Mouse (Mus musculus): ENCODE results near the gene Adh1. TPM values are rescaled to one million over a fixed set of nuclear protein-coding genes. Genes with fewer than 3 reads are reported as not detected.

Gene Adh1
- polyA plus RNA-seq, 1 experiment from 2014 or later, result 1.4 TPM

DNA sequence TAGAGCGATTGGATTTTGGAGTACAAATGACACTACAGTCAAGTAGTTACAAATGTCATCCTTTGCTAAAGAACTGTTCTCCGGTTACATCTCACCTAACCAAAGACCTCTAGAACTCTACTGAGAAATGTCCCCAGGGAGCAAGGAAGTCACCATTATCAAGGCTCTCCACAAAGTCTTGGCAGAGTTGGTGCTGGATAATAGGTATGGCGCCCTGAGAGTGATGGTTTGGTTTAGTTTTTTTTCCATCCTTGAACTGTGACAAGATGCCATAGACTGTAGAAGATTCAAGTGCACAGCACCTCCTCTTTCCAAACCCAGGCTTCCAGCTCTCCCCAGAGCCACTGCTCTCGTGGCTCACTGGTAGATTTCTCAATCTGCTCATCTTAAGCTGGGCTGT, 26.9 kb downstream of the Adh1 start:
- no peak for ATAC-seq (ENCODE audit: insufficient number of reproducible peaks, low FRiP score)
- Histone ChIP-seq H3K9me3 (replicated peaks) (peaks cover 4% of the 10 kb centered on the region; the same call in 1 of the 2 replicates), H3K36me3 (no peaks in the 10 kb centered on the region), H3K9ac (no peak overlapping the region), H3K27me3 (replicated peaks) (no peaks in the 10 kb centered on the region), H3K4me3 (no peak overlapping the region), H3K4me2 (no peak overlapping the region), H3K4me1 (replicated peaks) (no peaks in the 10 kb centered on the region), H3K27ac (ENCODE audit: poor library complexity, severe bottlenecking) (no peak overlapping the region)
- 73% methylated on average over 4 of the region's 4 CpGs for WGBS

DNA sequence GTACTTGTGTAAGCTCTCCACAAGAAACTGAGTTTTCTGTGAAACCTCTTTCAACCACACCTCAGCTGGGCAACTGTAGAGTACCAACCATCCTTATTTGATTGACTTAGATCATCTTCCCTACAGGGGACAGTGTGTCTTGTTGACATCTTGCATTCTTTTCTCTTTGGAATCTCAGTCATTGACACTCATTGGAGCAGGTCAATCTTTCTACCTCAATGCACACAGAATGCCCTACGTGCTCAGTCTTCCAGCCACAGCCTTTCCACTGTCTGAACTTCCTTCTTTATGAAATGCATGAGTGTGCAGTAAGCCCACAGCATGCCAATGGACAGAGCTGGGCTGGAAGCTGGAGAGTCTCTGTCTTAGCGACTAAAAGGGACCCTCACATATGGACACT, 29.9 kb downstream of the Adh1 start:
- Histone ChIP-seq H3K4me3 (no peak overlapping the region), H3K9ac (no peak overlapping the region), H3K27ac (ENCODE audit: poor library complexity, severe bottlenecking) (no peak overlapping the region), H3K4me1 (replicated peaks) (no peaks in the 10 kb centered on the region), H3K4me2 (no peak overlapping the region), H3K27me3 (replicated peaks) (no peaks in the 10 kb centered on the region), H3K9me3 (replicated peaks) (peaks cover 4% of the 10 kb centered on the region; the same call in 1 of the 2 replicates), H3K36me3 (no peaks in the 10 kb centered on the region)
- no peak for ATAC-seq (ENCODE audit: insufficient number of reproducible peaks, low FRiP score)
- 73% methylated on average over 2 of the region's 2 CpGs for WGBS

DNA sequence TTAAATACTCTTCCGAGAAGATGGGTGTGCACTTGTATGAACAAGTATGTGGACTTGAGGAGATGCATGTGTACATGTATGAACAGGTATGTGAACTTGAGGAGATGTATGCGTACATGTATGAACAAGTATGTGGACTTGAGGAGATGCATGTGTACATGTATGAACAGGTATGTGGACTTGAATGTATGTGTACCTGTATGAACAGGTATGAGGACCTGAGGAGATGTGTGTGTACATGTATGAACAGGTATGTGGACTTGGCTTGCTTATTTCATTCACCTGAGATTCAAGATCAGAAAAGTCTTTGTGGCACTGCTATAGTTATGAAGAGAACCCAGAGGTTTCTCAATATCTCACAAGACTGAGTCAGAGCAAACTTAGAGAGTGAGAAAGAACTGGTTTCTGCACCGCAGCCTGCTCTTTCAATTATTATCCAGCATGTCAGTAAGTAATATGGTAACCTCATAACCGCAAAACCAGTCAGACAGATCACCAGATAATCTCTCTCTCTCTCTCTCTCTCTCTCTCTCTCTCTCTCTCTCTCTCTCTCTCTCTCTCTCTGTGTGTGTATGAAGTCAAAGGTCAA, 30.8 kb downstream of the Adh1 start:
- ATAC-seq (ENCODE audit: insufficient number of reproducible peaks, low FRiP score), result no peak
- no peak overlapping the region for H3K4me2 ChIP-seq
- 80% methylated on average over 4 of the region's 4 CpGs for WGBS
- no peak overlapping the region for H3K4me3 ChIP-seq
- H3K27me3 ChIP-seq (replicated peaks), result no peaks in the 10 kb centered on the region
- H3K27ac ChIP-seq (ENCODE audit: poor library complexity, severe bottlenecking), result no peak overlapping the region
- H3K36me3 ChIP-seq, result no peaks in the 10 kb centered on the region
- H3K4me1 ChIP-seq (replicated peaks), result no peaks in the 10 kb centered on the region
- peaks cover 1% of the 10 kb centered on the region; the same call in 1 of the 2 replicates for H3K9me3 ChIP-seq (replicated peaks)
- no peak overlapping the region for H3K9ac ChIP-seq

DNA sequence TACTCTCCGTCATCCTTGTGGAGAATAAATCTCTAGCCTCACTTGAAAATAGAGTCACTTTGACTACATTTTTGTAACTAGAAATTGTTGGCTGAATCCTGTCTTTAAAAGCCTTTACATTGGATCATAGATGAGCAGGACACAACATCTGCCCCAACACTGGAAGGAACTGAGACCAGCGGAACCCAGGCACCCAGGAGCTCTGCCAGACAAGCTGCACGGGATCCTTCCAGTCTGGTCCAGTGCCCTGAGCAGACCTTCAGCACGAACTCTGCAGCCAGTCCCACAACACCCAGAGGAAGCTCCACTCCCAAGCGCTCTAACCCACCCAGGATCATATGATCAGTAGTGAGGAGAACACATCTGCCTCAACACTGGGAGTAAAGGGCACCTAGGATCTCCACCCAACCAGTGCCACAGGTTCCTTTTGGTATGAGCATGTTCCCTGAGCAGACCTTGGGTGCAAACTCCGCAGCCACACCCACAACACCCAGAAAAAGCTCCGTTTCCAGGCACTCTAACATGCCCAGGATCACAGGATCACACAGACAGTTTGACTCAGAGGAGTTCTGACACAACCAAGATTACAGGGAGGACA, 32.6 kb downstream of the Adh1 start:
- no peak for ATAC-seq (ENCODE audit: insufficient number of reproducible peaks, low FRiP score)
- WGBS, result 81% methylated on average over 7 of the region's 7 CpGs
- no peak overlapping the region for H3K4me2 ChIP-seq
- H3K9ac ChIP-seq, result no peak overlapping the region
- H3K27ac ChIP-seq (ENCODE audit: poor library complexity, severe bottlenecking), result no peak overlapping the region
- peaks cover 8% of the 10 kb centered on the region for H3K9me3 ChIP-seq (replicated peaks)
- H3K36me3 ChIP-seq, result no peaks in the 10 kb centered on the region
- no peaks in the 10 kb centered on the region for H3K4me1 ChIP-seq (replicated peaks)
- H3K4me3 ChIP-seq, result no peak overlapping the region
- H3K27me3 ChIP-seq (replicated peaks), result no peaks in the 10 kb centered on the region

DNA sequence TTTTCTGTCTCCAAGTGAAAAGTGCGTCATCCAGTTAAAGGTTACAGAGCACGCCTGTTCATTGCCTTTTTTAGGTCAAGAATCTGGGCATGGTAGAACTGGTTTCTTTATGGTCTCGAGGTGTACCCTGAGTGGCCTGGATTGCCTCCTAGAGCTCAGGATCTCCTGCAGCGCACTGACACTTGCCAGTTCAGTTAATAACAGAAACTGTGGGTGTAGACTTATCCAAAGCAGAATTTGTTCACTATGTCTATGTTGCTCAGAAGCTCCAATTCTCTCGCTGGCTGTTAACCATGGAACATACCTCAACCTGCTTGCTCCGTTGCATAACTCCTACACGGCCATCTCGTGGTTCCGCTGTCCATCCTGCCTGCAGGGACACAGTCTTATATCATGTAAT, 39.3 kb downstream of the Adh1 start:
- H3K4me1 ChIP-seq (replicated peaks), result peaks cover 21% of the 10 kb centered on the region
- no peak for ATAC-seq (ENCODE audit: insufficient number of reproducible peaks, low FRiP score)
- H3K4me3 ChIP-seq, result no peak overlapping the region
- peaks cover 14% of the 10 kb centered on the region for H3K9me3 ChIP-seq (replicated peaks)
- no peaks in the 10 kb centered on the region for H3K27me3 ChIP-seq (replicated peaks)
- 85% methylated on average over 9 of the region's 9 CpGs for WGBS
- H3K9ac ChIP-seq, result no peak overlapping the region
- H3K36me3 ChIP-seq, result no peaks in the 10 kb centered on the region
- no peak overlapping the region for H3K27ac ChIP-seq (ENCODE audit: poor library complexity, severe bottlenecking)
- no peak overlapping the region for H3K4me2 ChIP-seq

DNA sequence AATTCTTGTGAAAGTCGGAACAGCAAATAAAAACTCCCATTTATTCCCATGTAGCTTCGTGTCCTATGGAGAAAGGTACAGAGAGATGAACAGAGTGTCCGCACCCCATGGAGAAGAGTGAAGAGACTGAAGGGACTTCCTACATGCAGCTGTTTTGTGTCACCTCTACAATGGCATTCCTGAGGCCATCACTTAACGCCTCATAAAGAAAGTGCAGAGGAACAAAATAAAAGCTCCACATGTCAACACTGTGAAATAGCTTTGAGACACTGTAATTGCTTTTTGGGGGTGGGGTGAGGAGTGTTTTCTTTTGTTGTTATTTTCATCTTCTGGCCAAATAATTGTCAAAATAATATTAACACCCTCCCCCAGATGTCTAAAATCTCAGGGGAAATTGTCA, 41.9 kb downstream of the Adh1 start:
- 47% methylated on average over 4 of the region's 4 CpGs for WGBS
- H3K4me2 ChIP-seq, result no peak overlapping the region
- H3K27me3 ChIP-seq (replicated peaks), result no peaks in the 10 kb centered on the region
- H3K9ac ChIP-seq, result no peak overlapping the region
- H3K4me1 ChIP-seq (replicated peaks), result peaks cover 21% of the 10 kb centered on the region
- no peak overlapping the region for H3K4me3 ChIP-seq
- no peaks in the 10 kb centered on the region for H3K36me3 ChIP-seq
- no peak overlapping the region for H3K27ac ChIP-seq (ENCODE audit: poor library complexity, severe bottlenecking)
- ATAC-seq (ENCODE audit: insufficient number of reproducible peaks, low FRiP score), result no peak
- H3K9me3 ChIP-seq (replicated peaks), result peaks cover 13% of the 10 kb centered on the region

DNA sequence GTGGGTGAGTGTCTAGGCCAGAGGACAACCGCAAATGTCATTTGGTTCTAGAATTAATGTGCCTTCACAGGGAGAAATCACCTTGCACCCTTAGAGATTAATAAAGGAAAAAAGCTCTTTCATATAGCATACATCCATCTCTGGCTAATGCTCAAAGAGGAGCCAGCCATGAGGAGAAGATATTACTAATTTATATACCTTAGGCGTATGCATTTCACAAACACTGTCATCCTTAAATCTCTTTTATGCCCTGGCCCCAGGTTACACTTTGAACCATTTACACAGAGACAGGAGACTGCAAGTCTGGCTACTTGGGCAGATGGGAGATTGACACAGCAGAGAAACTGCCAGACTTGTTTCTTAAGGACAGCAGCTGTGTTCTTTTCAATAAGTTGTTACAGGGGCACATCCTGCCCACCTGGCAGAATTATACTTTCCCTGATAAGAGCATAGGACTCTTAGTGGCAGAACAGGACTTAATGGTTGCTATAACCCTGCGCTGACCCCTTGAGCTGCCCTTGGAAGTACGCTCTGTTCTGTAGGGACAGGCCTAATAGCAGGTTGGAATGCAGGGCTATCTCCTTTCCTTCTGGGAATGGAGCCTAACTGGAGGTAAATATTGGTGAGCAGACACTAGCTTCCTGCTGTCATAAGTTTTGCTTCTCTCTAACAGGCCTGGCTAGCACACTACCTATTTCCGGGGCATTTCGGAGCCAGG, 43.1 kb downstream of the Adh1 start:
- 0 out of 2 replicates have a peak, but pooled peaks have one; percentile 48 for ATAC-seq (ENCODE audit: insufficient number of reproducible peaks, low FRiP score)
- H3K9ac ChIP-seq, result no peak overlapping the region
- H3K4me3 ChIP-seq, result no peak overlapping the region
- 0 out of 2 replicates have a peak overlapping the region, but pooled peaks have one; percentile 9 for H3K27ac ChIP-seq (ENCODE audit: poor library complexity, severe bottlenecking)
- no peak overlapping the region for H3K4me2 ChIP-seq
- H3K4me1 ChIP-seq (replicated peaks), result peaks cover 21% of the 10 kb centered on the region
- H3K36me3 ChIP-seq, result no peaks in the 10 kb centered on the region
- H3K27me3 ChIP-seq (replicated peaks), result no peaks in the 10 kb centered on the region
- H3K9me3 ChIP-seq (replicated peaks), result peaks cover 2% of the 10 kb centered on the region; the same call in 1 of the 2 replicates
- 64% methylated on average over 6 of the region's 6 CpGs for WGBS

DNA sequence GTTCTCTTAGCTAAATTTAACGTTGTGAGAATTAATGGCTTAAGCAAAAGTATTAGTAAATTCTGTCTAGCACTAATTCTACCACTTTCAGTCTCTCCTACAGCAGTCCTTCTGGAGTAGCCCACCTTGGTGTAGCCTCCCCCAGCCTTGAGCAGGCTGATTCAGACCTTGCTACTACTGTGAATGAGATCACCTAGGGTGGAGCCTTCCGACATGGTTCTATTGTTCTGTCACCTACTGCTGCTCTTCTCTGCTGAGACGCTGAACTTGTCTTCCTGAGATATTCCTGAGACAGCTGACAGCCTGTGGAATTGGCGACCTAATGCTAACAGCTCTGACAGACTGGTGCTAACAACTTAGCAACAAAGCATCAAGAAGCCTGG, 43.7 kb downstream of the Adh1 start:
- Histone ChIP-seq H3K36me3 (no peaks in the 10 kb centered on the region), H3K4me3 (no peak overlapping the region), H3K4me2 (no peak overlapping the region), H3K9ac (no peak overlapping the region), H3K27ac (ENCODE audit: poor library complexity, severe bottlenecking) (no peak overlapping the region), H3K9me3 (replicated peaks) (no peaks in the 10 kb centered on the region), H3K27me3 (replicated peaks) (no peaks in the 10 kb centered on the region), H3K4me1 (replicated peaks) (peaks cover 21% of the 10 kb centered on the region)
- no peak for ATAC-seq (ENCODE audit: insufficient number of reproducible peaks, low FRiP score)
- WGBS, result 31% methylated on average over 4 of the region's 4 CpGs

DNA sequence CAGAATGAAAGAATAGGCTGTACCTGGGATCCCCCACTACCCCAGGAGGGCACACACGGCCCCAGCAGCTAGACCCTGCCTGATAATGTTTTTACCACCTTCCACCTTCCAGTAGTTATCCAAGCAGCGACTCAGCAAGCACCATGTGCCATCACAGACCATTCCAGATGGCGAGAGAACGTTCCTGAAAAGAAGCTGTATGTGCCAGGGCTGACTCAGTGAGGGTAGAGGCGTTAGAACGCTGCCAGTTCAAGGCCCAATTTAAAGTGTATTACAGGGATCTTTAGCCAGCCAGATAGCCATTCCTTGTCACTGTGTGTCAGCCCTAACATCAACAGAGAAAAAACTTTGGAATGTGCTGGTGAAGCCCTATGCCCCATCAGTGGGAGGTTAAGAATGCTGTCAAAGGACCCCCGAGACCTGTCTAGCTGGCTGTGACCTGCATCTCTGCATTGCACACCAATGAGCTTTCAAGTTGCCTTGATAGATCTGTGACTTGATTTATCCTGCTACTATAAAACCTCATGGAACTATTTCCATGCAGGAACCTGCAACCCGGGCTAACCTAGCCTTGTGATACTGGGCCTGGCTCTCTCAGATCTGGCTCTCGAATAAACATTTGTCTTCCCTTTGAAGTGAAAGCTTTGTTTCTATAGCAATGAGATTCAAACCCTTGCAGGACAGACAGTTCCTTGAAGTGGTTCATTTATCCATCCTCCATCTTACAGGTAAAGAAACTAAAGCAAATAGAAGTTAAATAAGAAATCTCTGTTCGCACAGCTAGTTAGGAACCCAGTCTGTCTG, 44.9 kb downstream of the Adh1 start:
- Histone ChIP-seq H3K27me3 (replicated peaks) (no peaks in the 10 kb centered on the region), H3K4me2 (no peak overlapping the region), H3K36me3 (no peaks in the 10 kb centered on the region), H3K9ac (no peak overlapping the region), H3K9me3 (replicated peaks) (no peaks in the 10 kb centered on the region), H3K4me3 (no peak overlapping the region), H3K4me1 (replicated peaks) (peaks cover 21% of the 10 kb centered on the region), H3K27ac (ENCODE audit: poor library complexity, severe bottlenecking) (no peak overlapping the region)
- 59% methylated on average over 10 of the region's 10 CpGs for WGBS
- no peak for ATAC-seq (ENCODE audit: insufficient number of reproducible peaks, low FRiP score)

DNA sequence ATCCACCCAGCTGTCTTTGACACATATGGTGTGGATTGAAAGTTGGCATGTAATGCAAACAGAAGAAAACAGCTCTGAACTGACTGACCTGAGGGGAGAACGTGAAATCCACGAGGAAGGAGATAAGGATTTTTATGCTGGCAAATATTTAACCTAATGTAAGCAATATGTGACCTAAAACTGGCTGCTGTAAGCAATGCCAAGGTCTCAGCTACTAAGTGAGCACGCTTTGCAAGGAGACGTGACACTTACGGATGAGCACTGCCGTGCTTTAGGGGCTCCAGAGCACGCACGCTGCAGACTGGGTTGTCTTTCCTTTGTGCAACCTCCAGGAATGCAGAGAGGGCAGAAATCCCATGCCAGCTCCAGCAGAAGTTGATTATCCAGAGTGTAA, 45.5 kb downstream of the Adh1 start:
- H3K4me1 ChIP-seq (replicated peaks), result peaks cover 21% of the 10 kb centered on the region
- H3K27ac ChIP-seq (ENCODE audit: poor library complexity, severe bottlenecking), result no peak overlapping the region
- 43% methylated on average over 8 of the region's 8 CpGs for WGBS
- no peaks in the 10 kb centered on the region for H3K9me3 ChIP-seq (replicated peaks)
- H3K4me3 ChIP-seq, result no peak overlapping the region
- no peak overlapping the region for H3K9ac ChIP-seq
- no peaks in the 10 kb centered on the region for H3K27me3 ChIP-seq (replicated peaks)
- H3K36me3 ChIP-seq, result no peaks in the 10 kb centered on the region
- no peak overlapping the region for H3K4me2 ChIP-seq
- no peak for ATAC-seq (ENCODE audit: insufficient number of reproducible peaks, low FRiP score)

DNA sequence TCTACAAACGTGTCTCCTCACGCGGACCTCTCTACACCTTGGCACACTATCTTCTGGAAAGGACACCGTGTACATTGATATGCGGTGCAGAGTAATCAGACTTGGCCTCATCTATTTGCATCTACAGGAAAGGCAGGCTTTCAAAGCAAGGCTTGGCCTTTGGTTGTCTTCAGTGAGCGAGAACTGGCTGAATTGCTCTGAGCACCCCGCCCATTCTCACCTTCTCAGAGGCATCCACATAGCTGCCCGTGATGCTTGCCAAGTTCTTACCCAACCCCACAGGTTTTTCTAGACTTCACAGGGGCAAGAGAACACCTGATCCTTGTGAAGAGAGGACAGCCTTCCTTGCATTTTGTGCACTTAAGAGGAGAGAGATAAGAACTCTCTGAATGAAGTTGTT, 49.1 kb downstream of the Adh1 start:
- no peaks in the 10 kb centered on the region; the same call in 1 of the 2 replicates for H3K4me1 ChIP-seq (replicated peaks)
- no peak overlapping the region for H3K27ac ChIP-seq (ENCODE audit: poor library complexity, severe bottlenecking)
- 88% methylated on average over 8 of the region's 8 CpGs for WGBS
- no peak overlapping the region for H3K4me3 ChIP-seq
- H3K27me3 ChIP-seq (replicated peaks), result no peaks in the 10 kb centered on the region
- no peak overlapping the region for H3K4me2 ChIP-seq
- no peaks in the 10 kb centered on the region for H3K9me3 ChIP-seq (replicated peaks)
- no peaks in the 10 kb centered on the region for H3K36me3 ChIP-seq
- no peak overlapping the region for H3K9ac ChIP-seq
- no peak for ATAC-seq (ENCODE audit: insufficient number of reproducible peaks, low FRiP score)
